Mouse (Mus musculus) heart, adult 2 months (tissue): ENCODE data around the gene Ahcyl2.

Experiments used
- CTCF ChIP-seq: fragments of 200-600 bp; IDR thresholded peaks from 2 replicates; pipeline ENCODE4 v1.8.1; 2022; ENCODE audit warnings: antibody characterized with exemption, mild to moderate bottlenecking, moderate library complexity
- POLR2A ChIP-seq: fragments of 200-500 bp; IDR thresholded peaks from 2 replicates; pipeline ENCODE4 v1.6.1; 2011; ENCODE audit warnings: mild to moderate bottlenecking, low read depth, low read length, control low read depth; ENCODE audit not compliant: insufficient read depth

- TF ChIP-seq POLR2A (no peak), CTCF (peak; percentile 70)
Measured at GRCm38 (mm10) chr6:29860238-29860637, 92.4 kb downstream of the Ahcyl2 start.
